Mouse (Mus musculus) megakaryocyte-erythroid progenitor cell, adult 5-6 weeks (primary cell): ENCODE measurements at regions not wholly inside any gene's neighbourhood (a gene's known extent, or its start where the extent isn't known, plus 50 kb on each side); places are given as distances from the start of the nearest gene placed in this dataset.

Experiments
- ATAC-seq: replicated peaks from 2 replicates; pipeline ENCODE4 v1.8.0; 2016; ENCODE audit warnings: mild to moderate bottlenecking, inconsistent platforms; ENCODE audit not compliant: severe bottlenecking, poor library complexity, low FRiP score, low TSS enrichment

GRCm38 (mm10) chr15:62714265-62714664, 1130.7 kb downstream of the Gsdmc2 start:
- no peak for ATAC-seq

GRCm38 (mm10) chr15:62712543-62713131, 1132.3 kb downstream of the Gsdmc2 start:
- ATAC-seq: no peak

- ATAC-seq: no peak
These were observed 1132.9 kb downstream of the Gsdmc2 start for GRCm38 (mm10) chr15:62712060-62712542.

- ATAC-seq: no peak
These were observed 1135.4 kb downstream of the Gsdmc2 start for GRCm38 (mm10) chr15:62709546-62709945.

GRCm38 (mm10) chr15:62698559-62698958, 1146.4 kb downstream of the Gsdmc2 start:
- no peak for ATAC-seq

GRCm38 (mm10) chr15:62694734-62695133, 1150.2 kb downstream of the Gsdmc2 start:
- no peak for ATAC-seq

GRCm38 (mm10) chr15:62693671-62694070, 1151.3 kb downstream of the Gsdmc2 start:
- ATAC-seq: no peak

- no peak for ATAC-seq
These were observed 1171.6 kb downstream of the Gsdmc2 start for GRCm38 (mm10) chr15:62673410-62673809.

GRCm38 (mm10) chr15:62670026-62670425, 1175.0 kb downstream of the Gsdmc2 start:
- no peak for ATAC-seq

GRCm38 (mm10) chr15:62659096-62659495, 1185.9 kb downstream of the Gsdmc2 start:
- ATAC-seq: no peak

- no peak for ATAC-seq
These were observed 1186.3 kb downstream of the Gsdmc2 start for GRCm38 (mm10) chr15:62658695-62659094.

- no peak for ATAC-seq
These were observed 1198.4 kb downstream of the Gsdmc2 start for GRCm38 (mm10) chr15:62646476-62647168.

- ATAC-seq: no peak
These were observed 1200.2 kb downstream of the Gsdmc2 start for GRCm38 (mm10) chr15:62644744-62645143.

GRCm38 (mm10) chr15:62644296-62644695, 1200.7 kb downstream of the Gsdmc2 start:
- no peak for ATAC-seq

GRCm38 (mm10) chr15:62641051-62641710, 1203.8 kb downstream of the Gsdmc2 start:
- ATAC-seq: no peak

- ATAC-seq: no peak
These were observed 1219.6 kb downstream of the Gsdmc2 start for GRCm38 (mm10) chr15:62625406-62625805.

- no peak for ATAC-seq
These were observed 1228.9 kb downstream of the Gsdmc2 start for GRCm38 (mm10) chr15:62616042-62616441.

- no peak for ATAC-seq
These were observed 1248.2 kb downstream of the Gsdmc2 start for GRCm38 (mm10) chr15:62596735-62597134.

- ATAC-seq: no peak
These were observed 1256.4 kb downstream of the Gsdmc2 start for GRCm38 (mm10) chr15:62588580-62588979.

- ATAC-seq: no peak
These were observed 1266.2 kb downstream of the Gsdmc2 start for GRCm38 (mm10) chr15:62578788-62579187.

- no peak for ATAC-seq
These were observed 1269.2 kb downstream of the Gsdmc2 start for GRCm38 (mm10) chr15:62575791-62576190.
